Mouse (Mus musculus) thymus, postnatal 4 days (tissue): ENCODE data around the gene Rab3b.

Experiments used
- DNase-seq: peaks from one replicate; pipeline ENCODE4 v3.0.0; 2021

Gene Rab3b

DNA sequence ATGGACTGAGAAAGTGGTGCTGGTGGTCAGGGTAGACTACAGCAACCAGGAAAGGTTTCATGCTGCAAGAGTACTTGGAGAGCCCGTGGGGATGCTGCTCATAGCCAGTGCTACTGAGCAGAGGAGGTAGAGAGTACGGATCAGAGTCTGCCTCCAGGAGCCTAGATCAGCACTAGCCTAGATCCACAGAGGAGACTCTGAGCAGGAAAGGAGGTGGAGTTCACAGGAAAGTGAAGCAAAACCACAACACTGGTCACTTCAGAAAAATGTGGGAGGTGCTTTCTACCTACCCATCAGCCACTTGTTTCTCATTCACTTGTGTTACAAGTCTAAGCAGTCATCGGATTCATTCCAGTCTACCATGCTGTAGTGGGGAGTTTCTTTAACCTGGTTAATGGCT, 80.8 kb downstream of the Rab3b start:
- no peak for DNase-seq

DNA sequence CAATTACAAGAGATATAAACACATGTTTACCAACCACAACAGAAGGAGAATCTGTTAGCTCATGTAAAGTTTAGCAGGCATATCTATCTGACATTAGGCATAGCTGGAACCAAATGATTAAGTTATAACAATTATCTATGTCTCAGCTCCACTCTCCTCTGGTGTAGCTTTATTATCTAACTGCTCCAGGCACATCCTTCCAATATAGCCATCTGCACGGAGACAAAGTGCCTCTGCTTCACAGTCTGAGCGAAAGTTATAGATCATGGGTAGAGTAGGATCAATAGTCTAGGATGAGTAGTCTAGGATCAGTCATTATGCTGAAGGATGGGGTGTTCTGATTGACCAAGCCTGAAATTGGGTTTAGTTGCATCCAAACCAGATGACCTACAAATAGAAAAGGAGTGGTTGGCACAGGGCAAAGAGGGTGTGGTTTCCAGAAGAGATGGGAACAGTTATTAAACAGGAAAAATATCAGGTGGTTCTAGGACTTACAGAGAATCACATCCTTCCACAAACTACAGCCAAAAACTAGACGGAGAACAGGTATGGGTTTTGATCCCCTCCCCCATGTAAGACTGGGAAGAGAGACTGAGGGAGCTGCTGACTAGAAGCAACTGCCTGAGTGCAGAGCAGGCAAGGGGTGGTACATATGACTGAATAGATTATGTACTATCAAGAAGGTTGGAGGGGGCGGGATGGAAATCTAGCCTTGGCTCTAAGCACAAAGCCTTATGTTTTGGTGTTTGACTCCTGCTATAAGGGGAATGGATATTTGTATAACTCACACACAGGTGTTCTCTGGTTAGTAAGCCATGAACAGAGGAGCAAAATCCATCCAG, 82.0 kb downstream of the Rab3b start:
- DNase-seq = no peak

DNA sequence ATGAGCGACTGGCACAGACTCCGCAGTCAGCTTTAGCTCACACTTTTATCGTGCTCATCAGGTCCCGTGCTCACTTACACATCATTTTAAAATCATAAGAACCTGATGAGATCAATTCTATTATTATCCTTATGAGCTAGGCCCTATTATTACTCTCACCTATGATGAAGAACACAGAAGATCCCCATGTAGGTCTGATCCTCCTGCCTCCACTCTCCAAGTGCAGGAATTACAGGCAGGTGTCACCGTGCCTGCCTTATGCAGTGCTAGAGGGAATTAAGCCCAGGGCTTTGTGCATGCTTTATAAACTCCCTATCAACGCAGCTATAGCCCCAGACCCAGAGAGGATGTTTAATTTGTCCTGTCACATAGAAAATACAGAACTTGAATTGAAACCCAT, 84.2 kb downstream of the Rab3b start:
- no peak for DNase-seq

DNA sequence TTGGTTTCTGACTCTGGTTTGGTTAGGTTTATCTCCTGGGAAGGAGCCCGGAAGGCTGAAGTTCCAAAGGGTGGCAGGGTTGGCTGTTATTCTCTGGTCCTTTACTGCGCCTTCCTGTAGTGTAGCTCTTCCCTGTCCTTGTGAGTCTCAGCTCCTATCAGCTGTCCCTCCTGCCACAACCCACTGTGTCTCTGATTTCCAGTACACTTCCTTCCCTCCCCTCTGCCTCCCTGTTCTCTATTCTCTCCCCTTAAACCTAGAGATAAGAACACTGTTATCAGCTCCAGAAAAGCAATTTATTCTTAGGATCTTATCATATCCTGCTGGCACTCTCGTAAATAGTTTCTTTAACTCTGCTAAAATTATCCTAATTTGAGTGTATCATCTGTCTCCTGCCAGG, 90.7 kb downstream of the Rab3b start:
- DNase-seq = no peak

DNA sequence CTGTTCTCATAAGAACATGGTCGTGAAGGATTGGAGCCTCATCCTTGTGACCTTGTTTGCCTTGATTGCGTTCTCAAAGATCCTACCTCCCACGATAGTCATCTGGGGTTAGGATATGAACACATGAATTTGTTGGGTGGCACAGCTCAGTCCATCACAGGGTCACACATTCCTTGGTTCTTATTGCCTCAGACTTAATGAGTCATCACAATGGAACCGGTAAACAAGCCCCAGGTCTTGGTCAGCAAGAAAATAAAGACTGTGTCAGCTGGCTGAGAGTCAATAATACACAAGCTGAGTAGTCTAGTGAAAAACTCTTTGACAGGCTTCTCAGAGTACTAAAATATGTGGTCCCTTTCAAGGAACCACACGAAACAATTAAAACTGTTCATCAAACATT, 92.2 kb downstream of the Rab3b start:
- DNase-seq = no peak

DNA sequence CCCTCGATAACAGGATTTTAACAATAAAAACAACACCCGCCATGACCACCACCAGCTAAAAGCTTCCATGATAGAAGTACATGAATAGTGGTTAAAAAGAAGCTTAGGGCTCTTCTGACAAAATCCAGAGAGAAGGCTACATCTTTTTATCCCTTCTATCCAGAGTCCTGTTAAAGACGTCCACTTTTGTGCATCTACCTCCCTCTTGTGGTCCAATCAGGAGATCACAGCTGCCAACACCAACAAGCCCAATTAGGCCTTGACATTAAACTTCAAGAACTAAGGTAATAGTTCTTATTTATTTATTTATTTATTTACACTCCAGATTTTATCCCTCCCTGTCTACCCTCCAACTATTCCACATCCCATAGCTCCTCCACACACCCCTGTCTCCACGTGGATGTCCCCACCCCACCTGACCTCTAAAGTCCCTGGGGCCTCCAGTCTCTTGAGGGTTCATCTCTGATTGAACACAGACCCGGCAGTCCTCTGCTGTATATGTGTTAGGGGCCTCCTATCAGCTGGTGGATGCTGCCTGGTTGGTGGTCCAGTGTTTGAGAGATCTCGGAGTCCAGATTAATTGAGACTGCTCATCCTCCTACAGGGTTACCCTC, 97.7 kb downstream of the Rab3b start:
- peak; percentile 40 for DNase-seq

DNA sequence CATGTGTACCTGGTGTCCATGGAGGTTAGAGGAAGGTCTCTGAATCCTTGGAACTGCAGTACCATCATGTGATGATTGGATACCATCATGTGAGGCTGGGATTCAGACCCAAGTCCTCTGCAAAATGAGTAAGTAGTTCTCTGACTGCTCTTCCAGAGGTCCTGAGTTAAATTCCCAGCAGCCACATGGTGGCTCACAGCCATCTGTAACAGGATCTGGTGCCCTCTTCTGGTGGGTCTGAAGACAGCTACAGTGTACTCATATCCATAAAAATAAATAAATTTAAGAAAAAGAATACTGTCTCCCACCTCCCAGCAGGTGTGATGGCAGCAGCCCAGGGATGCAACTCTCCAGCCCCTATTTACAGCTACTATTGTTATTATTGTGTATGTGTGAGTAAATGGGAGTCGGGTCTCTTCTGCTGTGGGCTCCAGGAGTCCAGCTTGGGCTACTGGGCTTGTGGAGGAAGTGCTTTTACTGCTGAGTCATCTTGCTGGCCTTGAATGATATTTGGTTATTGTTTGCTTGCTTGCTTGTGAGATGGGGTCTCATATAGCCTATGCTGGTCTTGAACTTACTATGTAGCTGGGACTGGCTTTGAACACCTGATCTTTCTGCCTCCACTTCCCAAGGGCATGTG, 108.1 kb downstream of the Rab3b start:
- peak; percentile 19 for DNase-seq

DNA sequence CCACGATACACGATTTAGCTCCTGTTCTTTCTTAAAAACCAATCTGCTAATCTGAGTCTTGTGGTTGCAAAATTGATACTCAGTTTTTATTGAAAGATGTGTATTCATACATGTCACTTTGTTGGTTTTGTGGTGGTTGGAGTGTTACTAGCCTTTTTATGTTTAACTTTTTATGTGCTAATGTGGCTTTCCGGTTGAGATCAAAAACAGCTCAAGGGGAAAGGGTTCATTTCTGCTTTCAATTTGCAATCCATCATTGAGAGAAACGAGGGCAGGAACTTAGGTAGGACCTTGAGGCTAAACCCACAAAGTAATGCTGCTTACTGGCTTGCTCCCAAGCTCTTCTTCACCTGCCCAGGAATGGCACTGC, 108.6 kb downstream of the Rab3b start:
- no peak for DNase-seq

DNA sequence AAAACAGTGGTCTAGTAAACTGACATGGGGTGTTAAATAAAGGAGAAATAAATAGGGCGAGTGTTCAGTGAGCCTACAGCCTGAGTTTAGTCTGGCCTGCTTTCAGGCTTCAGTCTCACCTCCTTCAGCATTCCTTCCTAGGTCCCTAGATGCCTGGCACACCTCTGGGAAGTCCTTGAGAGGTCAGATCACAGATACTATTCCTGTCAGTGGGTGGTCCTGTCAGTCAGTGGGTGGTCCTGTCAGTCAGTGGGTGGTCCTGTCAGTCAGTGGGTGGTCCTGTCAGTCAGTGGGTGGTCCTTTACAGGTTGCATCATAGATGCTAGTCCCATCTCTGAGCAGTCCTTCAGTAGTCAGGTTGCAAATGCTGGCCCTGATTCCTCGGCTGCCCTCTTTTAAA, 110.6 kb downstream of the Rab3b start:
- no peak for DNase-seq

DNA sequence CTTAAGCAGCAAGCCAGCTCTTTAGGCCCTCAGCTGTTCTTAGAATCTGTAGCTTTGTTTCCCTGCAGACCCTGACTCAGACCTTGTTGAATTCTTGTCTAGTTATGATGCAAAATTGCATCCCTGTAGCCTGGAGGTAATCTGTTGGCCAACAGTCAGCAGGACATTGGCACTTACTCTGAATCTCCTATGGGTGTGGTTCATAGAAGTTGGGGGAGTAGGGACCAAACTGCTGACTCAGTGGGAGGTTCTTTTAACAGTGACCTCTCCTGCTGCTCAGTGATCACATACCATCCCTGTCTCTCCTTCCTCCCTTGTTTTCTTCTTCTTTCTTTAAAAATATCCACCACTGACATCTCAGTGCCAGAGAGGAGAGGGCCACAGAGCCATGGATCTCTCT, 111.2 kb downstream of the Rab3b start:
- no peak for DNase-seq

DNA sequence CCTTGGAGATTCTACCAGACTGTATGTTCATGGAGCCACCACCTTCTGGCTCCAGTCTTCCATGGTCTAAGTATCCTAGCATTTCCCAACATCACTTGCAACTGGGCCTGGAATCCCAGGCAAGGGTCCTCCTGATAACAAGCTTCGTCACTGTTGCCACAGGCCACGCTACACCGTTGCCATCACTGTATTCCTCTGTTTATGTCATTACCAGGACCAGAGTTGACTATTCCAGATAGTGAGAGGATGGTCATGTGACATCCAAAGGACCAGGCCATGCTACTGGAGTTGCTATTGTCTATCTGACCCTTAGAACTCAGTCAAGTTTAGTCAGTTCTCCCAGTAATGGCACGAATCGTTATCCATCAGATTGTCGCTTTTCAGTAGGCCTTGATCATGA, 111.7 kb downstream of the Rab3b start:
- no peak for DNase-seq

DNA sequence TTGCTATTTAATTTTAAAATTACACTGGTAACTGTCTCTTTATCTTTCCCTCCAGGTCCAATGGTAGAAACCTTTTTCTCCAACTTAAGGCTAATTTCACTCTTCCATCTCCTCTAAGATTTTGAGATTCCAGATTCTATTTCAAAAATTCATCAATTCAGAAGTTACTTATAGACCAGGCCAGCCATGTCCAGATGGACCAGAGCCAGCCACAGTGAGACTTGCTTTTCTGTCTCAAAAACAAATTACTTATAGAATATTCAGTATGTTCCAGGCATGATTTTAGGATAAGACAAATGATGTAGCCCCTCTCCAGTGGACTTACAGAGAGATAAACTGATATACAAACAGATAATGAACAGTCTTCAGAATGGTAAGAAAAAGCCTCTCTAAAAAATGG, 112.9 kb downstream of the Rab3b start:
- no peak for DNase-seq
